Mouse (Mus musculus) neutrophil, adult 5-6 weeks (primary cell): Measurements from ENCODE around the gene Shq1. TPM values are rescaled to one million over a fixed set of nuclear protein-coding genes. Genes with fewer than 3 reads are reported as not detected.

Source experiments
- ATAC-seq: fragments of 151-379, 151-347 bp; 2 replicates; pipeline ENCODE4 v1.8.0; 2017; ENCODE audit warnings: mild to moderate bottlenecking, moderate TSS enrichment; ENCODE audit not compliant: insufficient number of reproducible peaks, poor library complexity, low FRiP score, severe bottlenecking; ENCODE audit errors: extremely low read depth
- total RNA-seq: library from RNA; stranded (forward); fragments of 200-1000 nt; gene quantifications from 2 replicates; pipeline ENCODE4 v1.2.3, GENCODE M21; 2017

Gene Shq1
- total RNA-seq, 1 experiment from 2014 or later: 11.6 TPM

DNA sequence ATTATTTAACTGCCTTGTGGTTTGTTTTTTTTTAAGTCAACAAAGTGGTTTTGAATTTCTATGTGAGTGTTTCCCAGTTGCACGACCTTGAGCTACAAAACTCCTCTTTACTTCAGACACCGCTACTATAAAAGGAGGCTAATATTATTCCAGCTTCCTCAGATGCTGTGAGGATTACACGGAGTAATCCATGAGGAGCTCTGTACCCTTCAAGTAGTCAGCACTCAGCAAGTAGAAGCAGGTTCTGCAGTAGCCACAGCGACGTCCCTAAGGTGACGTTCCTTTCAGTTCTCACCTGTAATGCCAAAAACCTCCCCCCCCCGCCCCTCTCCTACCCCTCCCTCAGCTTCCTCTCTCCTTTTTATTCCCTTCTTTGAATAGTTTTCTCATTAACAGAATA lies 444 bp upstream of the Shq1 start:
- no peak for ATAC-seq

GRCm38 (mm10) chr6:100670370-100670841 lies 551 bp downstream of the Shq1 start:
- no peak for ATAC-seq

DNA sequence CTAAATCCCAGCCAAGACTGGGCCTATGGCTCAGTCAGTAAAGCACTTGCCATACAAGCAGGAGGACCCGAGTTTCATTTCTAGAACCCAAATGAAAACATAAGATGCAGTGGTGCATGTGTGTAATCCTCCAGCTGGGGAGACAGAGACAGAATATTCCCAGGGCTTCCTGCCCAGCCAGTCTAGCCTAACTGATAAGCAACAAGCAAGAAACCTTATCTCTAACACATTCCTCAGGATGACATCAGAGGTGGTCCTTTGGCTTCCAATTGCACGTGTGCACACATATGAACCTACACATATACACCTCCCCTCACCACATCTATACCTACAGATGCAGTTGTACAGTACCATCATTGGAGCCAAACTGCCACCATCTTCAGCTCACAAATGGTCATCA lies 2.1 kb downstream of the Shq1 start:
- no peak for ATAC-seq

DNA sequence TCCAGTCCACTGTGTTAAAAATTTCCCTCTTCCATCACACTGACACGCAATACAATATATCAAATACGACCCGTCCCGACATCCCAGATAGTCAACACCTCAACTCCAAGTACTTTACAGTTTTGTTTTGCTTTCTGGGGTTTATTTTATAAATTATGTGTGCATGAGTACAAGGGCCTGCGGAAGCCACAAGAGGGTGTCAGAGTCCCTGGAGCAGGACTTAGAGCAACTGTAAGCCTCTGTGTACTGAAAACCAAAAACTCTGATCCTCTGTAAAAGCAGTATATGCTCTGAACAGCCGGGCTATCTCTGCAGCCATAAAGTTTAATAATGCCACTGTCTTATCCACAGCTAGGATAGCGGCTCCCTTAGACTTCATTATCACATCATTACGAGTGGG lies 3.3 kb downstream of the Shq1 start:
- no peak for ATAC-seq

DNA sequence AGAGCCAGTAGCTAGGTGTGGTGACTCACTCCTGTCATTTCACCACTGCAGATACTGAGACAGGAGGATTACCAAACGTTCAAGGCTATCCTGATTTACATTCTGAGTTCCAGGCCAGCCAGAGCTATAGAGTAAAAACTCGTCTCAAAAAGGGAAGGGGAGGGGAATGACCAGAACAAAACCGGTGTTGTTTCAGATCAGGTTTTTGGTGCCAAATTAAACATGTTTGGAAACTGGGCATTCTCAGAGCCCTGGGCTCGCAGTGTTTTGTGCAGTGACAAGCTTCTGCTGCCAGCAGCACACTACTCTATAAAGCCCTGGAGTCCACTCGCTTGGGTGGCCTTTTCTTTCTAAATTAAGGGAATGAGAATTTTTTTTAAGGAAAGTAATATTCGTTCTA lies 8.7 kb downstream of the Shq1 start:
- ATAC-seq: no peak

GRCm38 (mm10) chr6:100660395-100660794 lies 10.6 kb downstream of the Shq1 start:
- ATAC-seq: no peak

- ATAC-seq: no peak
Measured at GRCm38 (mm10) chr6:100652535-100652934, 18.4 kb downstream of the Shq1 start.

DNA sequence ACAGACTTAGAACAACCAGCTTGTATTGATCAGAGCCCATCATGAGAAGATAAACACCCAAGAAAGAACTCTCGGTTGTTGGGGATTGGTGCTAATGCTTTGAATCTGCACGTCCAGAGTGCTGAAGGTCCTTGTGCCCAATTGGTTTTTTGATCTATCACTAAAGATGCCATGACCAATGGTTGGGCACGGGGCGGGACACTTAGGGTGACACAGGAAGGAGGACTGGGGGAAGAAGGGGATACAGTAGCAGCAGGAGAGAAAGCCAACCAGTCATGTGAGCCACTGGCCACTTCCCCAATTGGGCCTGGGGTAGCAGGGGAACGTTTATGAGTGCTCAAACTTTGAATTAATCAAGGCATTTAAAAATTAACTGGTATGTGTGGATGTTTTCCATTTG lies 23.8 kb downstream of the Shq1 start:
- no peak for ATAC-seq

GRCm38 (mm10) chr6:100645469-100646201 lies 25.3 kb downstream of the Shq1 start:
- no peak for ATAC-seq

GRCm38 (mm10) chr6:100644631-100645030 lies 26.3 kb downstream of the Shq1 start:
- ATAC-seq: no peak

GRCm38 (mm10) chr6:100642786-100643185 lies 28.2 kb downstream of the Shq1 start:
- no peak for ATAC-seq

DNA sequence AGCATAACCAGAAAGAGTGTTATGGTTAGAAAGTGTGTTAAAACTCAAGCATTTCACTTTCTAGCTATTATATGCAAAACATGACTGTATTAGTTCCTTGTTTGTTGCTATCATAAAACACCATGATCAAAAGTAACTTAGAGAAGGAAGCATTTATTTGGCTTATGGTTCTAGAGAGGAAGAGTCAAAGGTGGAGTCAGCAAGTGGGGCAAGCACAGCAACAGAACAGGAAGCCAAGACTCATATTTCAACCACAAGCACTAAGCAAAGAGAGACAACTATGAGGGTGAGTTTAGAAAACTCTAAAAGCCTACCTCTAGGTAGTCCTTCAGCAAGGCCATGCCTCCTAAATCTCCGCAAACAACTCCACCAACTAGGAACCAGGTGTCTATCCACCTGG lies 30.4 kb downstream of the Shq1 start:
- no peak for ATAC-seq

- ATAC-seq: no peak
Measured at GRCm38 (mm10) chr6:100629086-100629485, 41.9 kb downstream of the Shq1 start.

GRCm38 (mm10) chr6:100628223-100628622 lies 42.7 kb downstream of the Shq1 start:
- ATAC-seq: no peak

DNA sequence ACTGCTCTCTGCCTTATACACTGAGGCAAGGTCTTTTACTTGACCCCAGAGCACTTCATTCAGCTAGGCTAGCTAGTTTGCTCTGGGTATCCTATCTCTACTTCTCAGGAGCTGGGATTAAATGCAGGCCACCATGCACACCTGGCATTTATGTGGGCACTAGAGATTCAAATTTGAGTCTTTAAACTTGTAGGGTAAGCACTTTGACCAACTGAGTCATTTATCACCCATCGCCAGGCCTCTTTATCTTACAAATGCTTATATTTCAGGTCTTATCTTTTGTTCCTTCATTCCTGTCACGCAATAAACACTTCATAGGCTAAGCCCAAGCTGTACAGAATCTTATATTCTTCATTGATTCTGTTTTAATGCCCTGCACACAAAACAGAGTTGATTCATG lies 47.0 kb downstream of the Shq1 start:
- no peak for ATAC-seq

DNA sequence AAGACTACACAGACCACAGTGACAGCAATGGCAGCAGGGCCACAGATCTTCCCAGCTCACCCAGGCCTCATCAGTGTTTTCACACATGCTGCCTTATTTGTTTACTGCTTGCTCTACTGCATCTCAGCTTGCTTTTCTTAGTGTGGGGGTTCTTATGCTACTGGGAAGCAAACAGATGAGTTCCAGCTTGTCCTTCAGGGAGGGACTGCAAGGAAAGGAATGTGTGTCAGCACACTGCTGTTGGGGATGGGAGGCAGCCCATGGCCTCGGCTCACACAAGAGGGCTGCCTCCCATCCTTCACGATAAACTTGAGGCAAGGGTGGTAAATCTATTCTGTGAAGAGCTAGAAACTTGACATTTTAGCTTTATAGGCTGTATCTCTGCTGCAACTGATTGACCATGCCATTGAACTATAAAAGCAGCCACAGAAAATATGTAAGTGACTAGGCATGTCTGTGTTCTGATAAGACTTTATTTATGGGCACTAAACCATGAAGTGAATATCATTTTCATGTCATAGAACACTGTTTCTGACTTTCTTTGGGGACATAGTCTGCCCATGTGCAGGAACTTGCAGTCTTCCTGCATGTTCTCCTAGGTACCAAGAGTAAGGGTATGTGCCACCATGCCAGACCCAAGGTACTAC lies 48.0 kb downstream of the Shq1 start:
- ATAC-seq: no peak

- no peak for ATAC-seq
Measured at GRCm38 (mm10) chr6:100620411-100620810, 50.5 kb downstream of the Shq1 start.

DNA sequence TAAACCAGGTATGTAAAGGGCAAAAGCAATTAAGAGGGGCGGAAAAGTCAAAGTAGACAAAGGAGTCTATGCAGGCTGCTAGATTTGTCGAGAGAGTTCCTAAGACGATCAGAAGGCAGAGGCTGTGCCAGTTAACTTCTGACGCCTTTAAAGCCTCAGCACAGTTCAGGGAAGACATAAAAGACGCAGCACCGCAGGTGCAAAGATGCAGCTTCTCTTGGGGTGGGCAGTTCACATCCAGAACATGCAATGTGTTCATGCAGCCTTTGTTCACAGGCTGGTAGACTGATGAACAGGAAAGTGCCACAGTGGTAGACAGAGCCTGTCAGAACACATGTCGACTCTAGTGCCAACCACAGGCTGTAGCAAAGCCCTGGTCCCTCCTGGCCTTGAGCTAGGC lies 51.6 kb downstream of the Shq1 start:
- no peak for ATAC-seq

DNA sequence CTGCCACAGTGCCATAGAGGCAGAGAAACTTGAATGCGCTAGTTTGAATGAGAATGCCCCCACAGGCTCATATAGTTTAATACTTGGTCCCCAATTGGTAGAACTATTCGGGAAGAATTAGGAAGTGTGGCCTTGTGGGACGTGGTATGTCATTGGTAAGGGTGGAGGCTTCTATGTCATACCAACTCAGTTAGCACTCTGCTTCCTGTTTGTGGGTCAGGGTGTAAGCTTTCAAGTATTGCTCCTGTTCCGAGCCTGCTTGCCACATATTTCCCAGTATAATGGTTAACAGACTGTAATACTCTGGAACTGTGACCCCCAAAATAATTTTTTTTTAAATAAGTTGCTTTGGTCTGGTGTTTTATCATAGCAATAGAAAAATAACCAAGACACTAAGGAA lies 54.8 kb downstream of the Shq1 start:
- ATAC-seq: no peak

GRCm38 (mm10) chr6:100613593-100614267 lies 57.2 kb downstream of the Shq1 start:
- no peak for ATAC-seq
